Mouse (Mus musculus): ENCODE data around the gene Ski.

Gene Ski

GRCm38 (mm10) chr4:155151221-155151788, 71.1 kb downstream of the Ski start:
- DNase-seq (ENCODE audit: low read depth, low spot score) = no peak

GRCm38 (mm10) chr4:155150276-155151113, 71.9 kb downstream of the Ski start:
- DNase-seq (ENCODE audit: low read depth, low spot score) = no peak

GRCm38 (mm10) chr4:155149941-155150275, 72.5 kb downstream of the Ski start:
- no peak for DNase-seq (ENCODE audit: low read depth, low spot score)

- no peak for DNase-seq (ENCODE audit: low read depth, low spot score)
Measured at GRCm38 (mm10) chr4:155148910-155149698, 73.3 kb downstream of the Ski start.

GRCm38 (mm10) chr4:155148453-155148852, 73.9 kb downstream of the Ski start:
- DNase-seq (ENCODE audit: low read depth, low spot score) = no peak

GRCm38 (mm10) chr4:155146107-155146823, 76.1 kb downstream of the Ski start:
- no peak for DNase-seq (ENCODE audit: low read depth, low spot score)

- no peak for DNase-seq (ENCODE audit: low read depth, low spot score)
Measured at GRCm38 (mm10) chr4:155144548-155145180, 77.7 kb downstream of the Ski start.

- peak; percentile 32 for DNase-seq (ENCODE audit: low read depth, low spot score)
Measured at GRCm38 (mm10) chr4:155143871-155144502, 78.4 kb downstream of the Ski start.

GRCm38 (mm10) chr4:155143411-155143810, 79.0 kb downstream of the Ski start:
- no peak for DNase-seq (ENCODE audit: low read depth, low spot score)

GRCm38 (mm10) chr4:155142836-155143235, 79.6 kb downstream of the Ski start:
- DNase-seq (ENCODE audit: low read depth, low spot score) = no peak

- no peak for DNase-seq (ENCODE audit: low read depth, low spot score)
Measured at GRCm38 (mm10) chr4:155140795-155141265, 81.6 kb downstream of the Ski start.

- no peak for DNase-seq (ENCODE audit: low read depth, low spot score)
Measured at GRCm38 (mm10) chr4:155140150-155140549, 82.2 kb downstream of the Ski start.

GRCm38 (mm10) chr4:155139281-155140045, 82.9 kb downstream of the Ski start:
- no peak for DNase-seq (ENCODE audit: low read depth, low spot score)

GRCm38 (mm10) chr4:155138451-155138850, 83.9 kb downstream of the Ski start:
- no peak for DNase-seq (ENCODE audit: low read depth, low spot score)

GRCm38 (mm10) chr4:155137891-155138290, 84.5 kb downstream of the Ski start:
- no peak for DNase-seq (ENCODE audit: low read depth, low spot score)

- no peak for DNase-seq (ENCODE audit: low read depth, low spot score)
Measured at GRCm38 (mm10) chr4:155135909-155136585, 86.3 kb downstream of the Ski start.

GRCm38 (mm10) chr4:155134686-155135172, 87.7 kb downstream of the Ski start:
- DNase-seq (ENCODE audit: low read depth, low spot score) = no peak

GRCm38 (mm10) chr4:155133658-155134417, 88.6 kb downstream of the Ski start:
- DNase-seq (ENCODE audit: low read depth, low spot score) = no peak
